Mouse (Mus musculus) small intestine, adult 2 months (tissue): ENCODE measurements around the gene Herc1. TPM values are rescaled to one million over a fixed set of nuclear protein-coding genes. Genes with fewer than 3 reads are reported as not detected.

Experiments
- H3K27ac ChIP-seq: fragments of 200-500 bp; 2 replicates; pipeline ENCODE4 v1.5.1; 2012; ENCODE audit warnings: low read depth, low read length, control low read depth, inconsistent platforms; ENCODE audit not compliant: insufficient read depth
- H3K27me3 ChIP-seq: fragments of 200-500 bp; 2 replicates; pipeline ENCODE4 v1.6.1; 2012; ENCODE audit warnings: mild to moderate bottlenecking, moderate library complexity, low read length, inconsistent platforms; ENCODE audit not compliant: control insufficient read depth, insufficient read depth
- H3K36me3 ChIP-seq: fragments of 200-500 bp; 2 replicates; pipeline ENCODE4 v1.6.1; 2012; ENCODE audit warnings: mild to moderate bottlenecking, low read length, control low read depth, inconsistent platforms; ENCODE audit not compliant: control insufficient read depth, insufficient read depth
- H3K4me1 ChIP-seq: fragments of 200-500 bp; 2 replicates; pipeline ENCODE4 v1.6.1; 2012; ENCODE audit warnings: low read length, inconsistent platforms, mixed read lengths; ENCODE audit not compliant: control insufficient read depth, insufficient read depth, insufficient read length
- H3K4me3 ChIP-seq: fragments of 200-500 bp; 2 replicates; pipeline ENCODE4 v1.5.1; 2012; ENCODE audit warnings: low read depth, mild to moderate bottlenecking, control low read depth, inconsistent platforms, low read length, moderate library complexity
- CTCF ChIP-seq: fragments of 200-500 bp; IDR thresholded peaks from 2 replicates; pipeline ENCODE4 v1.5.1; 2012; ENCODE audit warnings: low read depth, mild to moderate bottlenecking, control low read depth, inconsistent platforms, low read length, moderate library complexity, mixed read lengths; ENCODE audit not compliant: insufficient replicate concordance, insufficient read length; ENCODE audit errors: extremely low read depth
- POLR2A ChIP-seq: fragments of 200-500 bp; IDR thresholded peaks from 2 replicates; pipeline ENCODE4 v1.6.1; 2012; ENCODE audit warnings: low read depth, mild to moderate bottlenecking, control low read depth, inconsistent platforms, low read length, moderate library complexity
- WGBS: fragments of 180-500 bp; shearing (Covaris S2); methylation state at CpG from one replicate; pipeline ENCODE4 v1.1.7; 2018; 5-methylcytosine and 5-hydroxymethylcytosine counted together
- polyA plus RNA-seq: library from polyadenylated mRNA; depleted of rRNA; stranded (reverse); fragments of >200 nt; gene quantifications from 2 replicates; pipeline ENCODE4 v1.2.3, GENCODE M21; 2012; rRNA removed

Herc1 gene
- polyA plus RNA-seq, 1 experiment = 9.3 TPM

DNA sequence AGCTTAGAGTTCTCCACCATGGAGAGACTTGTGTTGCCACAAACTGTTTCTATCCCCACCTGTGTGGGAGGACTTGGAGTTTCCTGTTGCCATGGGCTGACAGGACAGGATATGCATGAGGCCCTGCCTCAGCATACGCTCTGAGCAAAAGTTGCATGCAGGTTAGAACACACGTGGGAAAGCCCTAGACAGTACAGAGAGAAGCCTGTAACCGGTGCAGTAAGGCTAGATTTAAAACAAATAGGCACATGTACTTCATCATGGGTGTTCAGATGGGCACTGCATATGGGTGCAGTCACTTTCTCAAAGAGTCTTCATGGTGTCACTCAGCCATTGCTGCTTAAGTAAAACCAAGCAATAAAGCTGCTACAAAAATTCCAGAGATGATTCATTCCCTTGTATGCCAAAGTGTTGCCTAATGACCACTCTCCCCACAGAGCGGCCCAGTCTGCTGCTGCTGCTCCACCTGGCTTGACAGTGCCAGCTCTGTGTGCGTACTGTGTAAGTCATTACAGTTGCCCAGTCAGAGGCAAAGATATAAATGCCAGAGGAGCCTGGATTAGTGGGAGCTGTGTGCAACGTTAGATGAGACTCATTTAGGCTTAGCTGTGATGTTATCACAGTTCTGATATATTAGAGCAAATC, 166.2 kb downstream of the Herc1 start:
- peaks cover 16% of the 10 kb centered on the region for H3K4me1 ChIP-seq
- no peak overlapping the region for H3K27ac ChIP-seq
- H3K36me3 ChIP-seq = peaks cover 45% of the 10 kb centered on the region
- H3K4me3 ChIP-seq = no peak overlapping the region
- WGBS = 74% methylated on average over 6 of the region's 6 CpGs
- TF ChIP-seq POLR2A (no peak), CTCF (no peak)
- no peaks in the 10 kb centered on the region for H3K27me3 ChIP-seq

DNA sequence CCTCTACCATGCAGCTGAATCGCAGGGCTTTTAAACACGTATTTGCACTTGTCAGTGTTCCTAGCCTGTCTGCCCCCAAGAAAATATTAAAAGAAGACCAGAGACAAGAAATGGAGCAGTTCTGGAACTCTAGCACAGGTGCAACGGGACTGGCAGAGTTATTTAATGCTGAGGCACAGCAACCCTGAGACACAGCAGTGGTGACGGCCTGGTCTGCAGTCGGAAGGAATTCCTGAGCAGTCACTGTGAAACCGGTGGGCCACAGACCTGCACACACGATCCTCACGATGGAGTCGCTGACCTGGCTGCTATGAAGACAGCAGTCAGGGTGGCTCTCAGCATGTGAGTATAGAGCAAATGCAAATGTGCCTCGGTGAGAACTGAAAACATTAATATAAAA, 167.5 kb downstream of the Herc1 start:
- peaks cover 51% of the 10 kb centered on the region for H3K36me3 ChIP-seq
- H3K27me3 ChIP-seq = no peaks in the 10 kb centered on the region
- no peak overlapping the region for H3K27ac ChIP-seq
- no peak for TF ChIP-seq POLR2A
- no peak for TF ChIP-seq CTCF
- WGBS = 91% methylated on average over 10 of the region's 10 CpGs
- H3K4me1 ChIP-seq = peaks cover 12% of the 10 kb centered on the region
- H3K4me3 ChIP-seq = no peak overlapping the region

GRCm38 (mm10) chr9:66518251-66518650, 168.0 kb downstream of the Herc1 start:
- H3K4me1 ChIP-seq = peaks cover 10% of the 10 kb centered on the region
- no peak overlapping the region for H3K27ac ChIP-seq
- no peaks in the 10 kb centered on the region for H3K27me3 ChIP-seq
- TF ChIP-seq CTCF (no peak), POLR2A (no peak)
- WGBS = 83% methylated on average over 5 of the region's 5 CpGs
- H3K36me3 ChIP-seq = peaks cover 53% of the 10 kb centered on the region
- no peak overlapping the region for H3K4me3 ChIP-seq

GRCm38 (mm10) chr9:66518901-66519300, 168.7 kb downstream of the Herc1 start:
- peaks cover 5% of the 10 kb centered on the region for H3K4me1 ChIP-seq
- H3K36me3 ChIP-seq = peaks cover 58% of the 10 kb centered on the region
- 67% methylated on average over 5 of the region's 5 CpGs for WGBS
- H3K27ac ChIP-seq = no peak overlapping the region
- no peak overlapping the region for H3K4me3 ChIP-seq
- no peak for TF ChIP-seq POLR2A
- no peak for TF ChIP-seq CTCF
- no peaks in the 10 kb centered on the region for H3K27me3 ChIP-seq

- WGBS = 87% methylated on average over 4 of the region's 4 CpGs
- Histone ChIP-seq H3K4me1 (no peaks in the 10 kb centered on the region), H3K27me3 (no peaks in the 10 kb centered on the region), H3K4me3 (no peak overlapping the region), H3K27ac (no peak overlapping the region), H3K36me3 (peaks cover 66% of the 10 kb centered on the region)
- TF ChIP-seq CTCF (no peak), POLR2A (no peak)
These were observed 170.0 kb downstream of the Herc1 start for GRCm38 (mm10) chr9:66520299-66520698.

- H3K27ac ChIP-seq = no peak overlapping the region
- TF ChIP-seq POLR2A (no peak), CTCF (no peak)
- no peaks in the 10 kb centered on the region for H3K4me1 ChIP-seq
- H3K36me3 ChIP-seq = peaks cover 71% of the 10 kb centered on the region
- H3K27me3 ChIP-seq = no peaks in the 10 kb centered on the region
- 96% methylated on average over 3 of the region's 3 CpGs for WGBS
- H3K4me3 ChIP-seq = no peak overlapping the region
These were observed 171.3 kb downstream of the Herc1 start for GRCm38 (mm10) chr9:66521595-66521994.

DNA sequence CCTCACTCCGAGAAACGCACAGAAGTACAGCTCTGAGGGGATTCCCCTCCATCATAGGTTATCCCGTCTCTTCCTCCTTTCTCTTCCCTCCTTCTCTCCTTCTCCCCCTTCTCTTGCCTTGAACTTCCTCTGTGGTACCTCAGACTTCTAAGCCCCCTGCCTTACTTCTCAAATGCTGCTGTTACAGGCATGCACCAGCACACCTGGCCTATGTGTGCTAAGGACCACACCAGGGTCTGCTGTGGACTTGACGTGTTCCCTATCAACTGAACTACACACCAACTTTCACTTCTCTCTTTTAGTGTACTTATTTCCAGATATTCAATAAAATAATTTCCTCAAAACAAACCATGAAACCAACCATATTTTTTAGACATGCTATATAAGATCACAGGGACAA, 192.5 kb downstream of the Herc1 start:
- Histone ChIP-seq H3K4me3 (no peak overlapping the region), H3K4me1 (no peaks in the 10 kb centered on the region), H3K27ac (no peak overlapping the region), H3K27me3 (no peaks in the 10 kb centered on the region), H3K36me3 (peaks cover 64% of the 10 kb centered on the region)
- TF ChIP-seq POLR2A (no peak), CTCF (no peak)
- WGBS = 75% methylated on average over 4 of the region's 4 CpGs

Other genes with a start within 250 kb of the Herc1 start
- gene Snx1, start 223.9 kb upstream of the Herc1 start, polyA plus RNA-seq = 15.1 and 32.2 TPM in 2 replicates
- gene Ciao2a, start 223.8 kb upstream of the Herc1 start, polyA plus RNA-seq = 5.1 and 5.3 TPM in 2 replicates
- gene Dapk2, start 192.2 kb upstream of the Herc1 start, polyA plus RNA-seq = 5.6 and 8.2 TPM in 2 replicates
- 20.3 and 20.5 TPM in 2 replicates for gene Fbxl22, start 164.1 kb downstream of the Herc1 start, polyA plus RNA-seq
- 9.4 and 19.8 TPM in 2 replicates for gene Usp3, start 242.7 kb downstream of the Herc1 start, polyA plus RNA-seq